Mouse (Mus musculus): ENCODE measurements around the gene Hipk2. TPM values are rescaled to one million over a fixed set of nuclear protein-coding genes. Genes with fewer than 3 reads are reported as not detected.

Hipk2 gene
- total RNA-seq, 2 experiments from 2014 or later, result 54.6 to 55.5 TPM

DNA sequence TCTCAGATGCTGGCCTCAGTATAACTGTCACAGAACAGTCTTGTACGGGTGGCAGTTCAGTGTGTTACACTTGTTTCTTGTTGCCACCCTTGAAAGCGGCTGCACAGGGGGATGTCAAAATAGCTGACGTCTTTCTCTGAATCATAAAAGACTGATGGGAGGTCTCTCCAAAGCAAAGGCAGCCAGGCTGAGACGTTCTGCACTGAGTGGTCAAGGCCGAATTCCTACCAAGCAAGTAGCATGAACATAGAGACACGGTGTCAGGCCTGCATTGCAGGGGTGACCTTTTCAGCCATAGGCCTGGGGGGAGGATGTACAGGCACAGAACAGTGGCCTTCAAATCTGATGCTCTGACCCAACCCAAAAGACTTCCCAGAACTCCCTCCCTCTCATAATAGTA lies 30.0 kb upstream of the Hipk2 start:
- intact Hi-C loops (cut with DNase I), result no loop called here
- DNase-seq, result no peak

DNA sequence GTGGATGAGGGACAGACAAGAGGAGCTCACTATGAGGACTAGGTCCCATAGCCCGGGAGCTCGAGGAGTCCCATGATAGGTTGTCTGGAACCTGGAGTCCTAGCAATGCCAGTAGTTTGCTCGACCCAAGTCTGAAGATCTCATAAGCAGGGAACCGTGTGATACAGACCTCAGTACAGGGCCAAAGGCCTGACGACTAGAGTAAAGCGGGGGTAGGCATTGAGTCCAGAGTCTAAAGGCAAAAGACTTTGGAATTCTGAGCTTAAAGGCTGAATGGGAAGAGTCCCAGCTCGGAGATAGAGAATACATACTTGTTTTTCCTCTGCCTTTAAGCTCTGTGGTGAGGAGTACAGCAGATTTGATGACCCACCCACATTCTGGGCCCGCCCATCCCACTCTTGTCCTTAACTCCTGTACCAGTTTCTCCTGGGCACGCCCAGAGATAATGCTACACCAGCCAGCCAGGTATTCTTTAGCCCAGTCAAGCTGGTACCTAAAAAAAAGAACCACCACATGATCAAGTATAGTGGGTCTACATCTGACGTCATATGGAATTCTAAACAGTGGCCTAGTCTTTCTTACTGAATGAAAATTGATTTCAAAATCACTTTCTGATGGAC lies 27.0 kb upstream of the Hipk2 start:
- intact Hi-C loops (cut with DNase I), result no loop called here

DNA sequence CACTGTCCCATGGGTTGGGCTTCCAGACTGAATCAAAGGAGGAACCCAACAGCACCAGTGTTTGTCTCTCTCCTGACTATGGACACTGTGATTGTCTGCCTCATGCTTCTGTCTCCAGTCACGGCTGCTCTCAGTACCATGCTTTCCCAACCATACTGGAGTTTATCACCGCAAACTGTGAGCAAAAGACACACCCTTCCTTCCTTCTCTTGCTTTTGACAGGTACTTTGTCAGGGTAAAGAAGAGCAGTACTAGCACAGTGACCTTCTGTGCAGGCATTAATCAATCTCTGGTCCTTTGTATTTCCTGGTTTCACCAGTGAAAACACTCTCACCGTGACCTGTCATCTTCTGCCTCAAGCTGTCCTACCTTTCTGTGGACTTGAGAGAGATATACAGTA lies 25.7 kb upstream of the Hipk2 start:
- no peak for DNase-seq
- intact Hi-C loops (cut with DNase I), result no loop called here

More for the DNA sequence above, 27.0 kb upstream of the Hipk2 start:
- DNase-seq, result no peak

DNA sequence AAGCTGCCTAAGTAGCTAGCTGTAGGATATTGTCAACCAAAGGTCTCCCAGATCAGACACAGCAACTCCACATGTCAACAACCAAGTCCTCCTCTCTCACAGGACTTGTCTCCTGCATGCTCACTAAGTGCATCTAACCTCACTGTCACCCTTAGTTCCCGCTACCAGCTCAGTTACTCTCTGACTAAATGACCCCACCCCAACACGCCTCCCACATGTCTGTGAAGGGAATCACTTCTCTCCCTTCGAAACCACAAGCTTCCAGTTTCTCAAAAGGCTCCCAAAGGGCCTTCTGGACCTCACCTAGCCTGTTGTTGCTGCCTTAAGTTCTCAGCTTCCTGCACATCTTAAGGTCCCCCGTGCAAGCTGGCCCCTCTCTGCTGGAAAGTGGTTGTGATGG lies 25.2 kb upstream of the Hipk2 start:
- intact Hi-C loops (cut with DNase I), result no loop called here
- no peak for DNase-seq

DNA sequence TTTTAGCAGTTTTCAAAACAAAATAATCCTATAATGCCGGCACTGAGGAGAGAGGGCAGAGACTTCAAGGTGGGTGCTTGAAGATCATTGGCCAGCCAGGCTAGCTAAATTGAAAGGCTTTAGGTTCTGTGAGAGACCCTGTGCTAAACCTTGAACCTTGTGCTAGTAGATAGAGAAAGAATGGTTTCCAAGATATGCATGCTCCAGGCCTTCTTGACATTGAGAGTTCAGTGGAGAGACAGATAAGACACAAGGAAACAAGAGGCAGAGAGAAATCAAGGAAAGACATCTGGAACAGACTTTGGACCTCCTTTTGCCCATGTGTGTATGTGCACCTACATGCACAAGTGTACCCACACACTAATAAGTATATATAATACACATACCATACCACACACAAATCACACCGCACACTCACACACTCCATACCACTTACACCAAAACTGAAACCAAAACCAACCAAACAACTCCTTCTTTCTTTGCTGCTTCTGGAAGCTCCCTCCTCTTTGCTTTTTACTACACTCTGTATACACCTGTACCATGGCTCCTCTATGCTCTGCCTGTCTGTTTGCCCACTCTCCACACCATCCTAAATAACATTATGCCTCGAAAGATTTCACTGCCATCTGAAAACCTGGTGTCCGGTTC lies 24.6 kb upstream of the Hipk2 start:
- no peak for DNase-seq
- intact Hi-C loops (cut with DNase I), result no loop called here

DNA sequence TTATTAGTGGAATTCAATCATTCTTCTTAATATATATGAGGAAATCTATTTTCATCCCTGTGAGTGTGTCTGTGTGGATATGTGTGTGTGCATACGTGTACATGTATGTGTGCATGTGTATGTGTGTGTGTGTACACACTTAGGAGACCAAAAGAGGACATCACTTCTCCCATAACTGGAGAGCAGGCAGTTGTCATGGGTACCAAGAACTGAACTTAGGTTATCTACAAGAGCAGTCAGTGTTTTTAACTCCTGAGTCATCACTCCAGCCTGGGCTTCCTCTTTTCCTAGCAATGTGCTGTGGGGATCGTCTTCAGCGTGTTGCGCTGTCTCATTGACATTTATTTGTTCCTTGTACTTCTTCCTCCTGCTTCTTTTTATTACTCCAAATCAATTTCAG lies 24.1 kb upstream of the Hipk2 start:
- DNase-seq, result no peak
- intact Hi-C loops (cut with DNase I), result no loop called here

DNA sequence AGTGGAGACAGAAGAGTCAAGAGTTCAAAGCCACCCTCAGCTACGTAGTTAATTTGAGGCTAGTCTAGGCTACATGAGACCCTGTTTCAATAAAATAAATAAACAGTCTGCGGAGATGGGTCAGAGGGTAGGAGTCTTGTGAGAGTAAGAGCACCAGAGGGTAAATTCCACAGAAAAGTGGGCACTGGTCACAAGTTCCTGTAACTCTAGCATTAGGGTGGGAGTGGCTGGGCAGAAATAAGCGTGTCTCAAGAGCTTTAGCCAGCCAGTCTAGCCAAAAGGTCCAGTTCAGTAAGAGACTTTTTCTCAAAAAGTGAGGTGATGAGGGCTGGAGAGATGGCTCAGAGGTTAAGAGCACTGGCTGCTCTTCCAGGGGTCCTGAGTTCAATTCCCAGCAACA lies 17.6 kb upstream of the Hipk2 start:
- DNase-seq, result no peak
- intact Hi-C loops (cut with DNase I), result no loop called here

DNA sequence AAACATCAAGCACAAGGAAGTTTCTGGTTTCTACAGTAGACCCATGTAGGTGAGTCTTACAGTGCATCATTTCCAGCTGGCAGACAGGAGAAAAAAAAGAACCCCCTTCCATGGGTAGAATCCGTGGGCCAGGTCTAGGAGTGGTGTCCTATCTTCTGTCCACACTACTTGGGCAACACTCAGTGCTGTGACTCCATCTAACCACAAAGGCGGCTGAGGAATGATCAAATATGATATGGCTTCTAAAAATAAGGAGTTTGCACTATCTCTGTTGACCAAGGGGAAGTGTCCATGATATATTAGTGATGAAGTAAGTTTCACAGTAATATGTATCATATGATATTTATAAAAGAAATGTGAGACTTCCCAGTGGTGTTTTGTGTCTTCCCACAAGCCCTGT lies 16.1 kb upstream of the Hipk2 start:
- intact Hi-C loops (cut with DNase I), result no loop called here
- no peak for DNase-seq

DNA sequence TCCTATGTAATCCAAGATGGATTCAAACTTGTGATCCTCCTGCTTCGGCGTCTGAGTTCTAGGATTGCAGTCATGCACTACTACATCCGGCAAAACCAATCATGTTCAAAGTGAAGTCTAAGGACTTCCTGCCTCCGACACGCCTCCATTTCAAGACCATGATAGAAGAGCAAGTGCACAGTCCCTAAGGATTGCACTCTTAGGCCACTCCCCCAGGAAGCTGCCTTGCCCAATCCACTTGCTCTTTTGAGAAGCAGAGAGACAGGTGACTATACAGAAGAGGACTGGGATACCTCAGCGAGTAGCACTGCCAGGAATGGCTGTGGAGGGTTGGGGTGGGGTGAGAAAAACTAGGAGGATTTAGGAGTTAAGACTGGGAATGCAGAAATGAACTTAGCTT lies 13.2 kb upstream of the Hipk2 start:
- intact Hi-C loops (cut with DNase I), result no loop called here
- no peak for DNase-seq

DNA sequence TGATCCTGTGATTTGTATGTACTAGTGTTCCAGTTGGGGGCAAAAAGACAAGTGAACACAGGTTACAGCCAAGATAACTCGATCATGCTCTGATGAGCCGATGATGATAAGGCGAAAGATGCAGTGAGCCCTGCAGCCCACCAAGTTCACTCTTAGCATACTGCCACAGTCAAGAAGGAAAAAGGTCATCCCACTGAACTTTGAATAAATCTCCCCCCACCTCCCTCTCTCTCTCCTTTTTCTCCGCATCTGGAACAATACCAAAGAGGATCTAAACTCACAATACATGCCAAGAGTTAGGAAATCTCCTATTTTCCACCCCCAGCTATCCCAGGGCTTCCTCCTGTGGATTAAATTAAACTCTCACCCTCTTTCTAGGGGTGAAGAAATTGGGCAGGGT lies 11.5 kb upstream of the Hipk2 start:
- intact Hi-C loops (cut with DNase I), result no loop called here
- no peak for DNase-seq

DNA sequence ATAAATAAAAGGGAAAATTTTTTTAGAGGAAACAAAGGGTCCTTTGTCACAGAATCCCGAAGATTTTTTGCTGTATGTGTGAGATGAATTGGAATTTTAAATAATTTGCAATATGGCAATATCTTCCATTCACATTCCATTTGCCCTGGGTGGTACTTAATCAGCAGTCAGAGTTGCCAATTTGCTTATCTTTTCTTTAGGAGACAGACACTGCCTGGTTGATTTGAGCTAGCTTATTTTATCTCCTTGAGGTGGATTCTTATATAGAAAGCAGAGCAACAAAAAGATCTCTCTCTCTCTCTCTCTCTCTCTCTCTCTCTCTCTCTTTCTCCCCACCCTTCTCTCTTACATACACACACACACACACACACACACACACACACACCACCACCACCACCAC lies 9.2 kb upstream of the Hipk2 start:
- intact Hi-C loops (cut with DNase I), result no loop called here

DNA sequence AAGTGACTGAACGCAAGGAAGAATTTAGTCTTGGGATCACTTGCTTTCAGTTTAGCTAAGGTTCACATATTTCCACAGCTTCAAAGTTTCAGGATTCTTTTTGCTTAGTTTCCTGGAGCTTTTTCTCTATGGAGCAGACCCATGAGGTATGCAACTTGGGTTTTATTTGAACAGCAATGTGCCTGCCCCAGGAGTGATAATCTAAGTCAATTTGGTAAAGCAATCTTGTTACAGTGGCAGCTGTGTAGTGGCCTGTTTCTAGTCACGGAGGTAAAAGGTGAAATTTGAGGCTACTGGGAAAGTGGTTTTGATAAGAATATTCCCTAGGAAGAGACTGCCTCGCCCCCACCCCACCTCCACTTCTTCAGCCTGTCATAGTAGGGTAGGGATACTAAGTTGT lies 8.5 kb upstream of the Hipk2 start:
- DNase-seq, result no peak
- intact Hi-C loops (cut with DNase I), result no loop called here

More for the DNA sequence above, 9.2 kb upstream of the Hipk2 start:
- no peak for DNase-seq

DNA sequence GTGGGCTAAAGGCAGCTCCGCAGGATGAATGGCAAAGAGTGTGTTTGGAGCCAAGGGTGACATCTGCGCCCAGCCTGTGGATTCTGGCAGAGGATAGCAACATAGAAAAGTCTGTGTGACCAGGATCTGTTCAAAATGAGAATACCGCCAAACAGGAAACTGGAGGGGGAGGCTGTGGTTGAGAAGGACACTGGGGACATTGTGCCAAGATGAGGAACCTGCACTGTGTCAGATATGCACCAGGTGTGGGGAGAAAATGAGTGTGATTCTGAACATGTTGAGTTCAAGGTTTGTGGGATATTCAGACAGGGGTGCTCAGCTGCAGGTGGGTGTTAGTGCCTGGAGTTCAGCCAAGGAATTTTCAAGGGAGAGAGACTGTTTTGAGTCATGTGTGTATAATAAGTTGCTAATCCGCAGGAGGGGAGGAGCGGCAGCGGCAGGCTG lies 6.8 kb upstream of the Hipk2 start:
- intact Hi-C loops (cut with DNase I), result no loop called here
- peak; percentile 36 for DNase-seq

DNA sequence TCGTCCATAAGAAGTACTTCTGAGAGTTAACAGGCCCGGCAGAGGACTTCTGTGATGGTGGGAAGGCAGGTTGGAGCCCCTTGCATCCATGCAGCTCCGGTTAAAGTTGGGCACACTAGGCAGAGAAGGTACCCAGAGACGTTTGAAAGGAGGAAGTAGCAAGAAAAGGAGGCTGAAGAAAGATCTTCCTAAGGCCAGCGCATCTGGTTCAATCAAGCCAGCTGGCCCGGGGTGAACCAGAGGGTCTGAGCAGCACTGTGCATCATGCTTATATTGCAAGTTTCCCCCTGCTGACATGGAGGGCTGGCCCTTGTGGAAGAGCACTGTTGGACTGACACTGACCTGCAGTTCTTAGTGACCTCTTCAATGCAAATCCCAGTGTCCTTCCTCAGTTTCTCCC lies 6.0 kb upstream of the Hipk2 start:
- intact Hi-C loops (cut with DNase I), result no loop called here
- DNase-seq, result no peak

DNA sequence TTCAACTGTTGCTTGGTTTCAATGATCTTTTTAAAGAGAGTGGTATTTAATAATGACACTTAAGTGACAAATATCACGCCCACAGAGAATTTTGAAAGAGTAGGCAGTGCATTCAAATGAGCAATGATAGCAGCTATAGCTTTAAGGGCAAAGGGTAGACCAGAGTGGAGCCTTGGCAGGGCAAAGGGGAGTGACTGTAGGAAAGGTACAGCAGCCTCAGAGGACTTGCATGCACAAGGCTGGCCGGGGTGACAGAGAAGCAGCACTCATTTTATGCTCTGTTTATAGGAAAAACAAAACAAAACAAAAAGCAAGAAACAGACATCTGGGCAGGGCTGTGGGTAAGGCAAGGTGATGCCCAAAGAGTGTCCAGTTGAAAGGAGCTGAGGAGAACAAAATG lies 5.5 kb upstream of the Hipk2 start:
- no peak for DNase-seq
- intact Hi-C loops (cut with DNase I), result no loop called here

DNA sequence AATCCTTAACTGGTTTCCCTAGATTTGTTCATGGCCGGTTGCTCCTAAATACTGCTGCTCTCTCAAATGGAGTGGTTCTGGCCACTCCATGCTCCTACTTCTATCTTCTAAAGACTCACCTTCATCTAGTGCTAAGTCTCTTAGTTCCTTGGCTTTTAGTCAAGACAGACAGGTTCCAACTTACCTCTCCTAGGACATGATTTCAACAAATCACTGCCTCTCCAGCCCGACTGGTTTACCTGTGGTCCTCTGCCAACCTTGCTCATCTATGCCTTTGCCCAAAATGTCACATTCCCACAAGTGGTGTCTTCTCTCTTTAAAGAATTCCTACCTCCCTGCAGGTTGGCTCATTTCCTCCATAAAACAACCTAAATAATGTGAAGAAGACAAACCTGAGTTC lies 1.7 kb upstream of the Hipk2 start:
- intact Hi-C loops (cut with DNase I), result no loop called here
- no peak for DNase-seq

DNA sequence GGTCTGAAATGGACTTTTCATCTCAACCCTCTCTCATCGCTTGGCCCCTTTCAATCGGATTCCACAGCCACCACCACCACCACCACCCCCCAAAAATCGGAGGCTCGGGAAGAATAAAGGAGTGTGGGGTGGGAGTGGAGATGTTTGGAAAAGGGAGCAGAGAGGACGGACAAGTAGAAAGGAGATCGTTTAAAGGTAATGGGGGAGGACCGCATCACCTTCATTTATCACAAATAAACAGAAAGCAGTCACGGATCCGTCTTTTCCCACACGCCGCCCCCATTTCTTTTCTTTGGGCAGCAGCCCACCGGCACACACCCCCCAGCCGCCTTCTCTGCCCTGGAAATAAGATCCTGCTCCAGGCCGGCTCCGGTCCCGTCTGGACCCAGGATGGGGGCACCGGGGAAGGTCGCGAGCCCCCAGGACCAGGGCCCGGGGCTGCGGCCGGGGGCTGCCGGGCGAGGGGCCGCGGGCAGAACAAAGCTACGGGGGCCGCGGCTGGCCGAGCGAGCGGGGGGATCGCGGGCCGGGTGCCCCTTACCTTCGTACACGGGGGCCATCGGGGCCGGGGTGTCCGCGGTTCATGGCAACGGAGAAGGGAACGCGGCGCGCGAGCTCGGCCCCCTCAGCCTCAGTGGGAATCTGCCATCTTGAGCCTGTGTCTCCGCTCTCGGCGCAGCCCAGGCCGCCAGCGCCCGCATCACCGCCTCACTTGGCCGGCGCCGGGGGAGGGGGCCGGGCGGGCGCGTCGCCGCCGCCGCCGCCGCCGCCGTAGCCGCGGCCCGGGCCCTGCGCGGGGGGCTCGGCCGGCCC lies 501 bp downstream of the Hipk2 start, which contains the start of gene Tbxas1:
Tbxas1 (plus strand) TSS at position 147 of the 813 bp plus-strand sequence.
- intact Hi-C loops (cut with DNase I), result loop anchor here (2.0 kb wide), 1 partner anchor 191 kb away; no protein-coding TSS in a partner anchor
- peak; percentile 58 for DNase-seq

DNA sequence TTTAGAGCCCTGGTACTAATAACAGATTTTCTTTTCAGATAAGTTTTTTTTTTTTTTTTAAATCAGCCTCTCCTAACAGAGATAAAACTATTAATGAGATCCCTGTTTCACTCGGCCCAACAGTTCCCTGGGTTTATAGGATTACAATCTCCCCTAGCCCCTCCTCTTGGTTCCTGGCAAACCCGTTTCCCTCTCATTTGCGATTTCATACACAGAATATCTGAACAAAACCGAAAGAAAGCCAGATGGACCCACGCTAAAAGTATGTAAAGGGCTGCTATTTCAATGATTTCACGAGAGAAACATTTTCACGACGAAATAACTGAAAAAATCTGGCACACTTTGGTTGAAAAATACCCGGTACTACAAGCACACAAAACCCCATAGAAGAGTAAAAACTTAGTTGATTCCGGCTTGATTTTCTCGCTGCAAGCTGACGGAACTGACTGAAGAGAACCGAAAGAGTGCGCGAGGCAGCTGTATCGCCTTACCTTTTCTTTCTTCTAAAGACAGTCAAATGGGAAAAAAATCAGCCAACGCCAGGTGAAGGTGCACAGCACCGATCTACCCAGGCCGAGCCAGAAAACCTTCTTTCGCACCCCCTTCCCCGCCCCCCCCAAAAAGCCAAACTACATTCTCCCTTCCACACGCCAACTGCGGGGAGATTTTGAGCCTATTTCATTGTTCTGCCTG lies 1.3 kb downstream of the Hipk2 start:
- intact Hi-C loops (cut with DNase I), result loop anchor here (2.0 to 5.0 kb wide), 2 partner anchors 137 to 192 kb away; no protein-coding TSS in a partner anchor

DNA sequence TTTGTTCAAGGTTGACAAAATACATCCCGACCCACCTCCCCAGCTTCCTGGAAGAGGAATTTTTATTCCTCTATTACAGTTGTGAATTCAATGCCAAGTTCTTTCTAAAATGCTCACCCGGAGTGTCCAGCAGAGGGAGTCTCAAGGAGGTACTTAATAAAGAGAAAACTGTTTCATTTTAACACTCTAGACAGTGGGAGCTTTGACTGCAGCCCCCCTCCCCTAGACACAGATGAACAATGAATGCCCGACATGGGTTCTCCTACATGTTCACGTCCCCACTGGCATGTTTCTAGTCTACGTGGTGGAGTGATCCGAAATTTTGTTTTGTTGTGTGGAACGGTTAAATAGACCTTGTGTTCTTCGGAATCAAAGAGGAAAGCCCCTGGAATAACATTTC lies 1.9 kb downstream of the Hipk2 start:
- DNase-seq, result peak; percentile 66
- intact Hi-C loops (cut with DNase I), result loop anchor here (2.0 to 5.0 kb wide), 2 partner anchors 137 to 193 kb away; no protein-coding TSS in a partner anchor

More for the DNA sequence above, 1.3 kb downstream of the Hipk2 start:
- no peak for DNase-seq

DNA sequence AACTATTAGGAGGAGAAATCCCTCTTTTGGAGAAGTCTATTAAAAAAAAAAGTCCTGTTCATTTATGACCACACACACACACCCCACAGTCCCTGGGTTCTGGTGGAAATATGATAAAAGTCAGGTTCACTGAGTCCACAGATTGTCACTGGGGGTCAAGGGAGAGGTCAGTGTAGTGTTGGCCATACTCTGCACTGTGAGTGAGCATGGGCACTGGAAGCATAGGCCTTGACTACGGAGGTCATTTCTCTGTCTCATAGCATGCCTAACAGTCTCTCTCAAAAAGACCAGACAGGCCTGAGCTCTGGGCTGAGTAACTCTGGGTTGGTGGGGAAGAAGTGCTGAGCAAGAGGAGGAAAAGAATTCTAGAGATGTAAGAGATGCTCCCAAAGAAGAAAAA lies 2.6 kb downstream of the Hipk2 start:
- intact Hi-C loops (cut with DNase I), result loop anchor here (5.0 kb wide), 1 partner anchor 136 kb away; no protein-coding TSS in a partner anchor
- DNase-seq, result no peak

DNA sequence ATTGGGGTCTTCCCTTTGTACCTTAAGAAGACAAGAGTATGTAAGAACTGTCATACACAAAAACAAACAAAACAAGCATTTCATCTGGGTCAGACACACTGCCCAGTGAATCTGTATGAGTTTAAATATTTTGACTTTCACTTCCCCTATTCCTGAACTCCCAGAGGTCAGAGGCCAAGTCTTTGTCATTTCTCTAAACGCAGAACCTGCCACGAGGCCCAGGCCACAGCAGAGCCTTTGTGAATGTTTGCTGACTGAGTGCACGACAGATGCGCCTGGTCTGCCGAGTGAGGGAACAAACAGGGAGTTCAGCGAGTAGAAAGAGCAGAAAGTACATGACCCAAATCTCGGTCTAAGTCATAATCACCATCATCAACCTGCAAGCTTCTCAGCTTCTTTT lies 4.9 kb downstream of the Hipk2 start:
- intact Hi-C loops (cut with DNase I), result loop anchor here (5.0 kb wide), 1 partner anchor 134 kb away; no protein-coding TSS in a partner anchor

More for the DNA sequence above, 4.9 kb downstream of the Hipk2 start:
- no peak for DNase-seq
